Mouse (Mus musculus) frontal cortex, postnatal 10 days (tissue): Measurements from ENCODE around the gene Ibsp.

ENCODE experiments used
- DNase-seq, 2 experiments: peaks; one replicate each; pipeline ENCODE4 v3.0.0; 2022; ENCODE audit warnings: low spot score in 2 of 2, mixed read lengths in 1 of 2

Ibsp gene

GRCm38 (mm10) chr5:104340513-104340829, 41.5 kb downstream of the Ibsp start:
- DNase-seq: no peak

GRCm38 (mm10) chr5:104342881-104343280, 43.9 kb downstream of the Ibsp start:
- no peak for DNase-seq

DNA sequence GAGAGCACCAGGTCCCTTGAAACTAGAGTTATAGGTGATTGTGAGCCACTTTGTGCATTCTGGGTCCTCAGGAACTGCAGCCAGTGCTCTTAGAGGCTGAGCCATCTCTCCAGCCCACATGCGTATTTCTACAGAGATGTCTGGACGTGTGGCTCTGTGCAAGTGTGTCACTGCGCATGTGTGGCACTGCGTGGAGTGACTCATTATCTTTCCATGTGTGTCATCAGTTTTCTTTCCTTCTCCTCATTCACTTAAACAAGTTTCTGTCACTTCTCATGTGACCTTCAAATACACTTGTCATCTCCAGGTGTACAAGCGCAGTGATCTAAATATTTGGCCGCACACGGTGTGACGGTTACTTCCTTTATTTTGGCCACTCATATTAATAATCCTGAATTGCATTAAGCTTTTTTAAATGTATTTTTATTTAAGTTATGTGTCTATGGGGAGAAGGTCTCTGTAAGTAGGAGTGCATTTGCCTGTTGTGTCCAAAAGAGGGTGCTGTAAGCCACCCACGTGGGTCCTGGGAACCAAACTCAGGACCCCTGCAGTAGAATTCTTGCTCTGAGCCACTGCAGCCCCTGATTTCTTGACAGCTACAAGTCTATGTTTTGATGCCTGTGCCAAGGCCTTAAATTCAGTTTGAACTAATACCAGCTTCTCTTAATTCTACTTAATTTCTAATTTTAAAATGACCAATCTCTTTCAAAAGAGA, 45.7 kb downstream of the Ibsp start:
- DNase-seq: no peak

DNA sequence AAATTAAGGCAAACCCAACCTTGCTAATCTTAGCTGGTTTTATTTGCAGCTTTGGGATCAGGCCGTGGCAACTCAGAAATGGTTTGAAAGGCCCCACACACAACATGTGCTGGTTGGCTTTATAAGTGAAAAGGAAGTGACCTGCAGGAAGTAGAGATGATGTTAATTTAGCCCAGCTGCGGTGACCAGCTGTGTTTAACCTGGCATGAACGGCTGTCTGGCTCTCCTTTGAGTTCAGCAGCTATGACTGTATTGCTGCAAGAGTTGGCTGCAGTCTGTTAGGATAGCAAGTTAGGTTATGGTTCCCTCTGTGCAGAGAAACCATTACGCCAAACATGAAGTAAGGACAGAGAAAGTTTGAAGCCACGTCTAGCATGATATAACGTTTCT, 46.3 kb downstream of the Ibsp start:
- DNase-seq: no peak

DNA sequence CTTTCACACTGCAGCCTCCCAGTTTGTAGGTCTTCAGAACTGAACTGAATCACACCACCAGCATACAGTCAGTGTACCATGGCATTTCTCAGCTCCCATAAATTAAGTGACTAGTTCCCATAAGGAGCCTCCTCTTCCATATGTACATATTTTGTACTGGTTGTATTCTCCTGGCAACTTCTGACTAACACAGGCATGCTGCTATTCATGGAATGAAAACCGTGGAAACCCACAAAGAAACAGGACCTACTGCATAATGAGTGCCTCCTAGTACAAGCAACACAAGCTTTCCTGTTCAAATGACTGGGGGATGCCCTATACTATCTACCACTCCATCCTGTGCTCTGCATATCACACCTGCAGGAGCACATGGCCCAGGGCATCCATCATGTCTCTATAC, 52.1 kb downstream of the Ibsp start:
- no peak for DNase-seq

GRCm38 (mm10) chr5:104351874-104352273, 52.9 kb downstream of the Ibsp start:
- DNase-seq: no peak

- DNase-seq: no peak
Measured at GRCm38 (mm10) chr5:104357575-104357974, 58.6 kb downstream of the Ibsp start.

GRCm38 (mm10) chr5:104358592-104358991, 59.6 kb downstream of the Ibsp start:
- no peak for DNase-seq

DNA sequence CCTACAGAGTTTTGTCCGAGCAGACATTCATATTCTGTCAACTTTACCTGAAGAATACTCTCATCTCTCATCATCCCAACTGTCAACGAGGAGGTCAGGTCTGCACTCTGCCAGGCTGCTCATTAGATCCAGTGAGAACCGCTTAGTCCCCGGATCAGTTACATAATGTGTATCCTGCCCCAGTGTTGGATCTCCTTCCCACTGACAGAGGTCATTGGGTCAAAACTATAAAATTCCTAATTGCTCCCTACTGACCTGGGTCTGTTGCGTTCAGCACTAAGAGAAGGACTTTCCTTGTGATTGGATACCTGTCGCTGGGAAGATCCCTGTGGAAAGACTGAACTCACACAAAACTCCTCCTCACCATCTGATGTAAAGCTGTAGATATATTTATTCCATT, 60.3 kb downstream of the Ibsp start:
- no peak for DNase-seq
